Mouse (Mus musculus) intestine, embryonic 15.5 days (tissue): Measurements from ENCODE around the gene Adam1b. TPM values are rescaled to one million over a fixed set of nuclear protein-coding genes. Genes with fewer than 3 reads are reported as not detected.

Experiments used
- ATAC-seq: fragments of 200-750 bp; cut with Nextera tagmentation; 2 replicates; pipeline ENCODE4 v1.8.0; 2017; ENCODE audit warnings: moderate TSS enrichment, moderate library complexity
- H3K27ac ChIP-seq: fragments of 300-500 bp; sonication (generic); 2 replicates; pipeline ENCODE4 v1.5.1; 2015; ENCODE audit warnings: mild to moderate bottlenecking, inconsistent platforms
- H3K27me3 ChIP-seq: fragments of 300-500 bp; sonication (generic); replicated peaks from 2 replicates; pipeline ENCODE4 v1.6.1; 2015; ENCODE audit warnings: inconsistent platforms
- H3K36me3 ChIP-seq: fragments of 300-500 bp; sonication (generic); 2 replicates; pipeline ENCODE4 v1.6.1; 2015; ENCODE audit warnings: inconsistent platforms
- H3K4me1 ChIP-seq: fragments of 300-500 bp; sonication (generic); replicated peaks from 2 replicates; pipeline ENCODE4 v1.6.1; 2015; ENCODE audit warnings: inconsistent platforms
- H3K4me2 ChIP-seq: fragments of 300-500 bp; sonication (generic); replicated peaks from 2 replicates; pipeline ENCODE4 v1.6.1; 2015; ENCODE audit warnings: mild to moderate bottlenecking, inconsistent platforms
- H3K4me3 ChIP-seq: fragments of 300-500 bp; sonication (generic); replicated peaks from 2 replicates; pipeline ENCODE4 v1.5.1; 2015; ENCODE audit warnings: inconsistent platforms
- H3K9ac ChIP-seq: fragments of 300-500 bp; sonication (generic); 2 replicates; pipeline ENCODE4 v1.6.1; 2015; ENCODE audit warnings: inconsistent platforms
- H3K9me3 ChIP-seq: fragments of 300-500 bp; sonication (generic); 2 replicates; pipeline ENCODE4 v1.6.1; 2016; ENCODE audit warnings: inconsistent platforms
- WGBS: fragments of 180-500 bp; shearing (Covaris S2); methylation state at CpG from one replicate; pipeline ENCODE4 v1.1.7; 2015; 5-methylcytosine and 5-hydroxymethylcytosine counted together
- polyA plus RNA-seq: library from polyadenylated mRNA; unstranded; fragments of >200 nt; fragmentation: Nextera tagmentation; extraction: Ambion mirVana; gene quantifications from 2 replicates; pipeline ENCODE4 v1.2.1, GENCODE M21; 2015

Adam1b gene
- polyA plus RNA-seq, 1 experiment from 2014 or later = 0.08 TPM

GRCm38 (mm10) chr5:121452906-121453305, 50.3 kb downstream of the Adam1b start:
- Histone ChIP-seq H3K4me2 (peak overlapping the region; percentile 91), H3K4me1 (peaks cover 26% of the 10 kb centered on the region), H3K27me3 (no peaks in the 10 kb centered on the region), H3K36me3 (0 out of 2 replicates have a peak, but pooled peaks cover 7% of the 10 kb centered on the region), H3K27ac (peak overlapping the region; percentile 94), H3K9me3 (no peaks in the 10 kb centered on the region), H3K4me3 (peak overlapping the region; percentile 87), H3K9ac (peak overlapping the region; percentile 91)
- ATAC-seq = no peak
- 4% methylated on average over 9 of the region's 9 CpGs for WGBS

- peaks cover 26% of the 10 kb centered on the region for H3K4me1 ChIP-seq
- no peaks in the 10 kb centered on the region for H3K9me3 ChIP-seq
- ATAC-seq = peak; percentile 91
- H3K27ac ChIP-seq = peak within 1 kb of the TSS; percentile 94
- peak within 1 kb of the TSS; percentile 94 for H3K9ac ChIP-seq
- H3K36me3 ChIP-seq = peaks cover 11% of the 10 kb centered on the region; the same call in 1 of the 2 replicates
- H3K27me3 ChIP-seq = no peaks in the 10 kb centered on the region
- peak within 1 kb of the TSS; percentile 91 for H3K4me2 ChIP-seq
- peak within 1 kb of the TSS; percentile 87 for H3K4me3 ChIP-seq
- under 1% methylated on average over 95 of the region's 97 CpGs for WGBS
These were observed 51.0 kb downstream of the Adam1b start, which contains the start of gene Erp29 for GRCm38 (mm10) chr5:121452026-121452869. Gene Erp29 (minus strand): TSS chr5:121452506.

GRCm38 (mm10) chr5:121451644-121452025, 51.6 kb downstream of the Adam1b start, which contains the start of gene Tmem116:
Gene Tmem116 (plus strand): TSS chr5:121451893.
- 0 out of 2 replicates have a peak, but pooled peaks have one; percentile 14 for ATAC-seq
- peak within 1 kb of the TSS; percentile 91 for H3K4me2 ChIP-seq
- H3K9ac ChIP-seq = peak within 1 kb of the TSS; percentile 94
- H3K4me1 ChIP-seq = peaks cover 26% of the 10 kb centered on the region
- H3K9me3 ChIP-seq = no peaks in the 10 kb centered on the region
- peak within 1 kb of the TSS; percentile 94 for H3K27ac ChIP-seq
- no peaks in the 10 kb centered on the region for H3K27me3 ChIP-seq
- WGBS = under 1% methylated on average over 17 of the region's 17 CpGs
- peak within 1 kb of the TSS; percentile 87 for H3K4me3 ChIP-seq
- H3K36me3 ChIP-seq = peaks cover 17% of the 10 kb centered on the region

- 0 out of 2 replicates have a peak overlapping the region, but pooled peaks have one; percentile 94 for H3K27ac ChIP-seq
- no peaks in the 10 kb centered on the region for H3K27me3 ChIP-seq
- 20% methylated on average over 8 of the region's 8 CpGs for WGBS
- peak overlapping the region; percentile 91 for H3K4me2 ChIP-seq
- ATAC-seq = no peak
- H3K9me3 ChIP-seq = no peaks in the 10 kb centered on the region
- H3K36me3 ChIP-seq = peaks cover 21% of the 10 kb centered on the region
- H3K4me3 ChIP-seq = peak overlapping the region; percentile 87
- H3K4me1 ChIP-seq = peaks cover 26% of the 10 kb centered on the region
- peak overlapping the region; percentile 94 for H3K9ac ChIP-seq
These were observed 52.0 kb downstream of the Adam1b start for GRCm38 (mm10) chr5:121451203-121451602.

- 64% methylated on average over 9 of the region's 9 CpGs for WGBS
- H3K27me3 ChIP-seq = no peaks in the 10 kb centered on the region
- no peak overlapping the region for H3K27ac ChIP-seq
- no peak overlapping the region for H3K9ac ChIP-seq
- H3K4me2 ChIP-seq = peak overlapping the region; percentile 91
- H3K9me3 ChIP-seq = no peaks in the 10 kb centered on the region
- peaks cover 28% of the 10 kb centered on the region for H3K36me3 ChIP-seq
- no peak for ATAC-seq
- H3K4me1 ChIP-seq = peaks cover 24% of the 10 kb centered on the region
- no peak overlapping the region for H3K4me3 ChIP-seq
These were observed 52.8 kb downstream of the Adam1b start for GRCm38 (mm10) chr5:121450476-121450875.

Other genes with a start within 250 kb of the Adam1b start
- gene Trafd1, start 117.8 kb downstream of the Adam1b start, polyA plus RNA-seq = 55.1 and 58.1 TPM in 2 replicates
- gene Naa25, start 105.5 kb downstream of the Adam1b start, polyA plus RNA-seq = 46.3 and 48.0 TPM in 2 replicates
- 2.5 and 3.8 TPM in 2 replicates for gene Tmem116, start 51.5 kb downstream of the Adam1b start, polyA plus RNA-seq
- gene Erp29, start 50.9 kb downstream of the Adam1b start, polyA plus RNA-seq = 173 and 204 TPM in 2 replicates
- gene Adam1a, start 42.0 kb upstream of the Adam1b start, polyA plus RNA-seq = 0.77 and 1.2 TPM in 2 replicates
- not detected in 2 replicates for gene Gm42878, start 42.0 kb upstream of the Adam1b start, polyA plus RNA-seq
- gene Mapkapk5, start 42.5 kb upstream of the Adam1b start, polyA plus RNA-seq = 45.5 and 50.7 TPM in 2 replicates
- gene Aldh2, start 90.4 kb upstream of the Adam1b start, polyA plus RNA-seq = 189 and 193 TPM in 2 replicates
- gene Acad12, start 115.5 kb upstream of the Adam1b start, polyA plus RNA-seq = 2.9 and 3.1 TPM in 2 replicates
- gene Acad10, start 157.1 kb upstream of the Adam1b start, polyA plus RNA-seq = 4.6 and 6.9 TPM in 2 replicates
- 31.7 and 34.0 TPM in 2 replicates for gene Brap, start 157.1 kb upstream of the Adam1b start, polyA plus RNA-seq
- 56.7 and 59.0 TPM in 2 replicates for gene Atxn2, start 207.9 kb upstream of the Adam1b start, polyA plus RNA-seq